9 mouse cellular contexts compared by ENCODE assay signal in genomic region chr11:58225655-58226054, GRCm38 (mm10). TPM values are rescaled to one million over a fixed set of nuclear protein-coding genes. Genes with fewer than 3 reads are reported as not detected.
A peak's percentile ranks its signal among the peaks of the same experiment; 100 is the strongest.
DNase-seq lines count a peak whose midpoint lies in the region; ATAC-seq and TF ChIP-seq lines count a peak whose summit lies in the region.
"Had no signal": no experiment of that assay in that cellular context is flagged by ENCODE, and none has a peak within 500 bp of the region (broad histone marks: within the 10 kb centered on the region; RNA-seq: fewer than 3 reads in every experiment).

No protein-coding gene starts in this region.

- no peaks in the 10 kb centered on the region for H3K9me3 ChIP-seq in limb, embryonic 13.5 days
- H3K9me3 ChIP-seq: embryonic facial prominence, embryonic 13.5 days had no signal

- 0 out of 2 replicates have a peak, but pooled peaks cover 3% of the 10 kb centered on the region for H3K4me1 ChIP-seq in limb, embryonic 13.5 days
- H3K4me1 ChIP-seq in testis, adult 2 months (ENCODE audit: control insufficient read depth, insufficient read depth, low read length) = no peaks in the 10 kb centered on the region
- H3K4me1 ChIP-seq: embryonic facial prominence, embryonic 13.5 days had no signal

- peak; percentile 97 for TF ChIP-seq CTCF in testis, adult 2 months (IDR thresholded peaks at IDR 0.05; ENCODE audit: control insufficient read depth, insufficient read depth, insufficient replicate concordance, low read depth, low read length)

- no peak for TF ChIP-seq POLR2A in testis, adult 2 months (IDR thresholded peaks at IDR 0.05; ENCODE audit: control insufficient read depth, low read depth, low read length)

- peak; percentile 44; the same call in 1 of the 2 replicates for ATAC-seq in limb, embryonic 13.5 days (ENCODE audit: low FRiP score, low read depth)
- peak; percentile 86 for ATAC-seq in neutrophil, adult 5-6 weeks (ENCODE audit: extremely low read depth, insufficient number of reproducible peaks, low FRiP score, poor library complexity, severe bottlenecking)

- no peak overlapping the region for H3K27ac ChIP-seq in limb, embryonic 13.5 days
- no peak overlapping the region for H3K27ac ChIP-seq in testis, adult 2 months (ENCODE audit: control insufficient read depth, insufficient read depth, low read depth, low read length)
- H3K27ac ChIP-seq: embryonic facial prominence, embryonic 13.5 days had no signal

- H3K36me3 ChIP-seq in limb, embryonic 13.5 days = no peaks in the 10 kb centered on the region
- no peaks in the 10 kb centered on the region for H3K36me3 ChIP-seq in testis, adult 2 months (ENCODE audit: control insufficient read depth, insufficient read depth, low read length)
- H3K36me3 ChIP-seq: embryonic facial prominence, embryonic 13.5 days had no signal

- peak; percentile 43 to 57 for DNase-seq in urinary bladder, adult 18-20 months (ENCODE audit: low spot score in 2 of 2)
- DNase-seq in urinary bladder, postnatal 10 days (ENCODE audit: low spot score) = no peak
- DNase-seq in cerebellum, postnatal 10 days = peak; percentile 76 to 85
- peak; percentile 50 to 77 for DNase-seq in gastrocnemius, postnatal 4 days (ENCODE audit: low spot score in 2 of 2)
- peak; percentile 74 to 89 for DNase-seq in kidney, adult 8-10 months

- no peaks in the 10 kb centered on the region for H3K27me3 ChIP-seq in limb, embryonic 13.5 days
- no peaks in the 10 kb centered on the region for H3K27me3 ChIP-seq in testis, adult 2 months (ENCODE audit: control insufficient read depth, insufficient read depth, low read length)
- H3K27me3 ChIP-seq: embryonic facial prominence, embryonic 13.5 days had no signal

- 13% methylated on average over 5 of the region's 5 CpGs for WGBS in limb, embryonic 13.5 days

- H3K9ac ChIP-seq in limb, embryonic 13.5 days = no peak overlapping the region
- H3K9ac ChIP-seq: embryonic facial prominence, embryonic 13.5 days had no signal

- no peak overlapping the region for H3K4me3 ChIP-seq in limb, embryonic 13.5 days
- no peak overlapping the region for H3K4me3 ChIP-seq in testis, adult 2 months (ENCODE audit: control insufficient read depth, low read depth, low read length)
- H3K4me3 ChIP-seq: embryonic facial prominence, embryonic 13.5 days had no signal

- no peak overlapping the region for H3K4me2 ChIP-seq in limb, embryonic 13.5 days (replicated peaks)
- H3K4me2 ChIP-seq: embryonic facial prominence, embryonic 13.5 days had no signal

RNA-seq across cellular contexts. Expression of gene Irgm2, which starts 26.2 kb away (rescaled TPM):
- total RNA-seq in gastrocnemius, postnatal 4 days (2021) = 10 to 100 TPM; 13.0 to 13.1 TPM
- polyA plus RNA-seq in limb, embryonic 13.5 days (2015; fragmentation: Nextera tagmentation; extraction: Ambion mirVana) = 1.5 and 2.0 TPM in 2 replicates
- 53.7 and 66.7 TPM in 2 replicates for total RNA-seq in neutrophil, adult 5-6 weeks (2017)
- polyA plus RNA-seq in testis, adult 2 months (2012; rRNA removed) = 0.48 and 0.79 TPM in 2 replicates

RNA-seq across cellular contexts. Expression of gene Igtp, which starts 26.3 kb away (rescaled TPM):
- 10 to 100 TPM; 15.6 to 17.9 TPM for total RNA-seq in gastrocnemius, postnatal 4 days (2021)
- polyA plus RNA-seq in limb, embryonic 13.5 days (2015; fragmentation: Nextera tagmentation; extraction: Ambion mirVana) = 3.4 and 3.8 TPM in 2 replicates
- total RNA-seq in neutrophil, adult 5-6 weeks (2017) = 43.5 and 46.2 TPM in 2 replicates
- 0.59 and 0.61 TPM in 2 replicates for polyA plus RNA-seq in testis, adult 2 months (2012; rRNA removed)

RNA-seq across cellular contexts. Expression of gene 4930438A08Rik, which starts 48.9 kb away (rescaled TPM):
- total RNA-seq in gastrocnemius, postnatal 4 days (2021) = not detected
- 0.09 TPM in 1 of 2 replicates, not detected in the other for polyA plus RNA-seq in limb, embryonic 13.5 days (2015; fragmentation: Nextera tagmentation; extraction: Ambion mirVana)
- 0.98 TPM in 1 of 2 replicates, not detected in the other for total RNA-seq in neutrophil, adult 5-6 weeks (2017)
- 0.13 and 0.75 TPM in 2 replicates for polyA plus RNA-seq in testis, adult 2 months (2012; rRNA removed)
- polyA plus RNA-seq: embryonic facial prominence, embryonic 13.5 days had no signal

RNA-seq across cellular contexts. Expression of gene Mrpl22, which starts 54.2 kb away (rescaled TPM):
- total RNA-seq in gastrocnemius, postnatal 4 days (2021) = 10 to 100 TPM; 54.1 to 59.7 TPM
- polyA plus RNA-seq in limb, embryonic 13.5 days (2015; fragmentation: Nextera tagmentation; extraction: Ambion mirVana) = 134 and 146 TPM in 2 replicates
- total RNA-seq in neutrophil, adult 5-6 weeks (2017) = 14.1 and 25.3 TPM in 2 replicates
- 39.4 and 43.3 TPM in 2 replicates for polyA plus RNA-seq in testis, adult 2 months (2012; rRNA removed)

RNA-seq across cellular contexts. Expression of gene Gemin5, which starts 57.3 kb away (rescaled TPM):
- total RNA-seq in gastrocnemius, postnatal 4 days (2021) = 10 to 100 TPM; 14.8 to 15.3 TPM
- polyA plus RNA-seq in limb, embryonic 13.5 days (2015; fragmentation: Nextera tagmentation; extraction: Ambion mirVana) = 24.3 and 26.4 TPM in 2 replicates
- total RNA-seq in neutrophil, adult 5-6 weeks (2017) = 10.5 and 10.9 TPM in 2 replicates
- polyA plus RNA-seq in testis, adult 2 months (2012; rRNA removed) = 27.8 and 36.4 TPM in 2 replicates
